Mouse (Mus musculus): Measurements from ENCODE around the gene Ift22.
"Not testable (repeated sequence)": the region's sequence is repeated elsewhere in the genome, so short reads cannot be mapped to it uniquely, and the experiment has no call there.

The Ift22 gene

DNA sequence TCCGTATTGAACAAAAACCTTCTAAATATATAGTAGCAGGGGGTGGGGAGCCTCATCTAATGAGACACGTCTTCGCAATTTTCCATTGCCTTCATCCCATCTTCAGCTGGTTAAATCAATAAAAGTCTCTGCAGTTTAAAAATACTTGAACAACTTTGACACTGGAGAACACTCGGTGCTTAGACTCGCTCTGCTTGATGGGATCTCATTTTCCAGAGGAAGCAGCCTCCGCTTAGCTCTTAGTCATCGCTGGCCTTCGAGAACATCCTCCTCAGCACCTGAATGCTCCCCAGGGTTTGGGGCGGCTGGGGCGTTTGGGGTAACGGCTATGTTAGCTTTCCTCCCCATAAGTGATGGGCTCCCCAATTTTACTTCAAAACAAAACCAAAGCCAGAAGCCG is 37.1 kb downstream of the Ift22 start:
- CTCF ChIA-PET = interaction anchor here (1.2 kb wide), 1 partner anchor 10 kb away, joined by 4 read pairs; no protein-coding TSS in a partner anchor

DNA sequence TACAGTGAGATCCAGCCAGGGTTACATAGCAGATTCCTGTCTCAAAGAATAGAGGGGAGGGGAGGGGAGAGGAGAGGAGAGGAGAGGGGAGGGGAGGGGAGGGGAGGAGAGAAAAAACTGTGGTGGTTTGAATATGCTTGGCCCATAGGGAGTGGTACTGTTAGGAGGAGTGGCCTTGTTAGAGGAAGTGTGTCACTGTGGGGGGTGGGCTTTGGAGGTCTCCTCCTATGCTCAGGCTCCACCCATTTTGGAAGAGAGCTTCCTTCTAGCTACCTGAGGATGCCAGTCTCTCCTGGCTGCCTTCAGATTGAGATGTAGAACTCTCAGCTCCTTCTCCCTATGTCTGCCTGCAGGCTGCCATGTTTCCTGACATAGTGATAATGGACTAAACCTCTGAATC is 39.9 kb downstream of the Ift22 start:
- CTCF ChIA-PET = no interaction called here

DNA sequence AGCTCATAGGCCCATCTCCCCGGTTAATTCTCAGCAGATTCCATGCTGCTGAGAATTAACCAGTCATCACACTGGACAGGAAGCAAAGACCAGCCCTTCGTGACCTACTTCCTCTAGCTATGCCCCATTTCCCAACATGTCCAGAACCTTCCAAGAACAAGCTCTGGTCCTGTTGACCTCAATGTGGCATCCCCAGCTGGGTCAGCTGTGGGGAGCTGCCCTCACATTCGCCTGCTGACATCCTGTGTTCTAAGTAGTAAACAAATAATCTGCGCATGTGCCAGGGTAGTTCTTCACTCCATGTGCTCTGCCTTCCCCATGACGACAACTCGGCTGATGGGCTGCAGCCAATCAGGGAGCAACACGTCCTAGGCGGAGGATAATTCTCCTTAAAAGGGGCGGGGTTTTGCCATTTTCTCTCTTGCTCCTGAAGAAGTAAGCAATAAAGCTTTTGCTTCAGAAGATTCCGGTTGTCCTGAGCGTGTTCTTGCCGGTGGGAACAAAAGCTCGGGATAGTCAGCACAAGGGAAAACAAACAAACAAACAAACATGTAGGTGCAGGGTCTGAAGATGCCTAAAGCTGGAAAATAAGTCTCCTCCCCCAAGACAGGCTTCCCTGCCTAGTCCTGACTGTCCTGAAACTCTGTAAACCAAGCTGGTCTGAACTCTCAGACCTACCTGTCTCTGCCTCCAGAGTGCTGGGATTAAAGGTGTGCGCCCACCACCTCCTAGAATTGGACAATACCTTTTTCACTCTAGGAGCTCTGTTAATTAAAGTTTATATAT is 41.8 kb downstream of the Ift22 start:
- CTCF ChIA-PET = not testable (repeated sequence)

DNA sequence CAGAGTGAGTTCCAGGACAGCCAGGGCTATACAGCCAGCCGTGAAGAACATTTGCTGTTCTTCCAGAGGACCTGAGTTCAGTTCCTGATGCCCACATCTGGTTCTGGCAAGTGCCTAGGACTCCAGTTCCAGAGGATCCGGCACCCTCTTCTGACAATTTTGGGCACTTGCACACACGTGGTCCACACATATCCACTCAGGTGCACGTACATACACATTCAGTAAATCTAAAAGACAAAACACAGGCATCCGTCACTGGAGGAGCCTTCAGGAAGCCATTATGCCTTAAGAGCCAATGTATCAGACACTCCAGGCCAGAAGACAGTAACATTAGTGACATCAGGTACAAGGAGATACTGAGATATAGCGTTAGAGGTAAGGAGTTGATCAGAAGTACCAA is 42.6 kb downstream of the Ift22 start:
- CTCF ChIA-PET = no interaction called here

GRCm38 (mm10) chr5:136952153-136952552 is 44.2 kb downstream of the Ift22 start:
- CTCF ChIA-PET = no interaction called here

- CTCF ChIA-PET = interaction anchor here (1.3 kb wide), 1 partner anchor 26 kb away, joined by 5 read pairs; no protein-coding TSS in a partner anchor
These were observed 45.1 kb downstream of the Ift22 start, which contains the start of gene Fis1 for GRCm38 (mm10) chr5:136953015-136953414. Gene Fis1 (plus strand): TSS chr5:136953275.

DNA sequence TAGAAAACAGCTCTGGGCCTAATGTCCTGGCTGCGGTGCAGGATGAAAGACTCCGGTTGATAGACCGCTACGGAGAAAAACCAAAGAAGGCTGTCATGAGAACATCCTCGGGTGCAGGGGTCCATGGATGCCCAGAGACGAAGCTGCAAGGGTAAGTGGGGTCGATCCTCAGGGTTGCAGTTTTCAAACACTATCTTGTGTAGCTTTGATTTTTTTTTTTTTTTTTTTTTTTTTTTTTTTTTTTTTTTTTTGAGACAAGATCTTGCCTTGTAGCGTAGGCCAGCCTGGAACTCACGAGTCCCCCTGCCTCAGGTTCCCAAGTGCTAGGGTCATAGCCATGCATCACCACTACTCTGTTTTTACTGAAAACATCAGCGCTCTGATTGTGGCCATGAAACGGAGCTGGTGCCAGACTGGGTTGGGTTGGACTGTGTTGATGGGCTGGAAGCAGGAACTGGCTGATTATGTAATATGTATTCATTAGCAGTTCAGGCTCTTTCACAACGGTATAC is 45.5 kb downstream of the Ift22 start:
- CTCF ChIA-PET = interaction anchor here (1.3 kb wide), 1 partner anchor 26 kb away, joined by 5 read pairs; no protein-coding TSS in a partner anchor

DNA sequence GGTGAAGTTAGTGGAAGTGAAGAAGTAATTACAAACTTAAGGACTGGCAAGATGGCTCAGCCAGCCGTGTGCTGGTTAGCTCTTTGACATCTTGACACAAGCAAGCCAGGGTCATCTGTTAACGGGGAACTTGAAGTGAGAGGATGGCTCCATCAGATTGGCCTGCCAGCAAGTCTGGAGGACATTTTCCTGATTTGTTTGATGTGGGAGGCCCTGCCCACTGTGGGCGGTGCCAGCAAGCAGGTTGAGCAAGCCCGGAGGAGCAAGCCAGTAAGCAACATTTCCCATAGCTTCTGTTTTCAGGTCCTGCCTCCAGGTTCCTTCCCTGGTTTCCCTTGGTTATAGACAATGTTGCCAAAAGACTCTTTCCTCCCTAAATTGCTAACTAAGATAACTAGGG is 47.7 kb downstream of the Ift22 start:
- CTCF ChIA-PET = no interaction called here

DNA sequence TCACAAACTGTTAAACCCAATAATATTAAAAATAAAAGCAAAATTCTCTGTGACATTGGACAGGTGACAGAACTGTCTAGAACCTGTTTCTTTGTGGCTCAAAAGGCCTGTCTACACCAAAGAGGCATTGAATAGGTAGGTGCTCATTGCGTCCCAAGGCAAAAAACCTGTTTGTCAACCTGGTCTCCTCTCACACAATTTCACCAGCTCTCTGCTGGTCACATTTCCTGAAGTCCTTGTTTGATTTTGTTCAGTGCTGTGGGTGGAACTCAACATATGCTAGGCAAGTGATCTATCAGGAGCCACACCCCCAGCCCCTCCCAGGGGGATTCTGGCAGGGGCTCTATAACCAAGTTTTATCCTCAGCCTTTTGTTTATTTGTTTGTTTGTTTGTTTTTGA is 49.3 kb downstream of the Ift22 start:
- CTCF ChIA-PET = no interaction called here

DNA sequence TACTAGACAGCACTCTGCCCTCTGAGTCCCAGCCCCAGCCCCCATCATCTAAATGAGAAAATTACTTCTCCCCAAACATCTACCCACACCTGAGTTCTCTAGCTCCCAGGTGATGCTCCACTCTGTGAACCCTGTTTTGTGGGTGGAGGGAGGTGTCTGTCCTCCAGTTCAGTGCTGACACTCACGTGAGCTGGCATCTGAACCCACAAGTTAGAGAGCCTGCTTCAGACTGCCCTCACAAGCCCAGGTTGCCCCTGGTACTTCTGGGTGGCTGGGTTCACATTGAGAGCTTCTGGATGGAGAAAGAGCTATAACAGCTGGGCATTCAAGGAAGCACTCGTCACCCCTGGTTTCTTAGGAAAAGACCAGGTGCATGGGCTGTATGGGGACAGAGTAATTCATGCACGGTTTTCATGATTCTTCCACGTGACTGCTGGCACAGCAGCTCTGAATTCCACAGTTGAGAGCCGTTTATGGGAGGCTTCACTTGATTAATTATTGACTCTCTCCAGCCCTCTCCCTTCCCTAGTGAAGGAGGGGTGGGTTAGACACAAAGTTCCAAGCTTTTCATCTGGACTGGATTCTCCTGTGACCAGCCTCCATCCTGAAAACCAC is 51.1 kb downstream of the Ift22 start:
- CTCF ChIA-PET = no interaction called here

DNA sequence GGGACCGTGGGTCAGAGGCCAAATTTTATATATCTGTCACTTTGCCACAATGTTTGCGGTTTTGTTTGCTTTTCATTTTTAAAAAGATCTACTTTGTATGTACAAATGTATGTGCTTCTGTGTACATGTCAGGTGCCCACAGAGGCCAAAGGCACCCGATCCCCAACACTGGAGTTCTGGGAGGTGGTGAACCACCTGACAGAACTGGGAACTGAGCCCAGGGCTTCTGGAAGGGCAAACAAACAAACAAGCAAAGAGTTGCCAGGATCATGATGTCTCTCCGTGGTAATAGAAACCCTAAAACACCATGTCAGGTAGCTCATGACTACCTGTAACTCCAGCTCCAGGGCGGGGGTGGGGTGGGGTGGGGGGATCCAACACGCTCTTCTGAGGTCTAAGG is 52.1 kb downstream of the Ift22 start:
- CTCF ChIA-PET = interaction anchor here (0.6 kb wide), 1 partner anchor 946 kb away, joined by 4 read pairs; no protein-coding TSS in a partner anchor

DNA sequence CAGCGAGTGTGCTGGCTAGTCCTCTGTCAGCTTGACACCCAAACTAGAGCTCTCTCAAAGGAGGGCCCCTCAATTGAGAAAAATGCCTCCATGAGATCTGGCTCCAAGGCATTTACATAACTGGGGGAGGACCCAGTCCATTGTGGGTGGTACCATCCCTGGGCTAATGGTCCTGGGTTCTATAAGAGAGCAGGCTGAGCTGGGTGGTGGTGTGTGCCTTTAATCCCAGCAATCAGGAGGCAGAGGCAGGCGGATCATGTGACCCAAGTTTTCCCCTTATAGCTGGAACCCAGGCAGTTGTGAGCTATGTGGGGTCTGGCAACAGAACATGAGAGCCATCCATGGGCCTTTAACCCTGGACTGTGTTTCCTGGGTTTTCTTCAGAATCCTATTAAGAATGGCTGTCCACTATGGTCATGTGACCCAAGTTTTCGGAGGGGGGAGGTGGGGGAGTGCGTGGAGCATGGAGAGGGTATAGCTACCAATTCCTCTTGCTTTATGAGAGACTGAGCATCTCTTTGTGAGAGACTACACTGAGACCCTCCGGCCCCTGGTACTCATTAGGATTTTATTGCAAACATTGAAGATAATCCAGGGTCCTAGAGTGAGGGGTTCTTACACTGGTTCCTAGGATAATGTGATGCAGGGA is 53.5 kb downstream of the Ift22 start:
- CTCF ChIA-PET = interaction anchor here (0.5 to 0.7 kb wide), 3 partner anchors 33 to 1241 kb away, joined by 3 to 4 read pairs (median 3); no protein-coding TSS in a partner anchor

- CTCF ChIA-PET = interaction anchor here (0.5 to 0.9 kb wide), 3 partner anchors 9 to 793 kb away, joined by 3 to 7 read pairs (median 4); no protein-coding TSS in a partner anchor
These were observed 54.1 kb downstream of the Ift22 start for GRCm38 (mm10) chr5:136961983-136962461.

- CTCF ChIA-PET = interaction anchor here (0.9 kb wide), 1 partner anchor 8 kb away, joined by 7 read pairs; no protein-coding TSS in a partner anchor
These were observed 54.6 kb downstream of the Ift22 start for GRCm38 (mm10) chr5:136962501-136962900.

DNA sequence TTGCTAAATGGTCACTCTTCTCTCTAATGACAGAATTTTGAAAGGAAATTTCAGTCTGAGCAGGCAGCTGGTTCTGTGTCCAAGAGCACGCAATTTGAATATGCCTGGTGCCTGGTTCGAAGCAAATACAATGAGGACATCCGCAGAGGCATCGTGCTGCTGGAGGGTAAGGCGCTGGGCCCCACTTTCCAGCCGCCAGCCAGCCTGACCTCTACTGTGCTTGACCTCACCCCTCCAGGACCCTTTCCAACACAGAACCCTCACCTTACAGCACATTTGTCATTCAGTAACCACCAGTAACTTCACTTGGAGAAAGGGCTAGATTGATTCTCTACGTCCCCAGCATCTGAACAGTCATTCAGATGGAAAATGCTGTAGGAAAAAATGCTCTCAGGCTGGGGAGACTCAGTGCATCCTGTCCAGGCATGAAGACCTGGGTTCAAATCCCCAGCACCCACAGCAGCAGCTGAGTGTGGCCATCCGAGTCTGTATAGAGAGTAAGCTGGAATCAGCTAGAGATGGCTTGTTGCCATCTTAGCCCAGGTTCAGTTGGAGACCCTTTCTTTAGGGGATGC is 55.1 kb downstream of the Ift22 start:
- CTCF ChIA-PET = interaction anchor here (0.6 to 0.9 kb wide), 2 partner anchors 8 to 379 kb away, joined by 7 to 23 read pairs; no protein-coding TSS in a partner anchor
